Comparison of ENCODE assay signal across 51 mouse cellular contexts in the genomic region with DNA sequence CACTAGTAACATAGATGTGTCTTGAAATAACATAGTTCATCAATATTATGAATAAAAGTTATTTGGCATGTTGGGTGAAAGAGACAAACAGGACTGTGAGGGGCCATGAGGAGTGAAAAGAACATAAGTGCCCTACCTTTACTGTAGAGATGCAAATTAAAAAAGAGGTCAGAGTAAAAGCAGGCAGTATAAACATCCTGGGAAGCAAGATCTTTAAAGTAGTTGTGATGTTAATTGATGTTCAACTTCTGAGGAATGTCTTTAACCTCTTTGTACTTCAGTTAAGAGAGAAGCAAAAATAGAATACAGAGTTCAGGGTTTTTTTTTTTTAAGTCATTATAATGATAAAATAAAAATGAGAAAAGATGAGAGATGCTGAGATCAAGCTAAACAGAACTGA. TPM values are rescaled to one million over a fixed set of nuclear protein-coding genes. Genes with fewer than 3 reads are reported as not detected.
"Had no signal": no experiment of that assay in that cellular context is flagged by ENCODE, and none has a peak within 500 bp of the region (broad histone marks: within the 10 kb centered on the region; RNA-seq: fewer than 3 reads in every experiment).

No protein-coding gene starts in this region.

- DNase-seq: heart, postnatal 10 days; heart, postnatal 14 days; heart, postnatal 36 days; heart, postnatal 4 days; kidney, adult 11 months; kidney, adult 18-20 months; kidney, adult 2 months; kidney, adult 8-10 months; kidney, adult 9 months; kidney, postnatal 10 days; kidney, postnatal 14 days; kidney, postnatal 25 days; kidney, postnatal 36 days; kidney, postnatal 4 days; layer of hippocampus, adult 9-11 months; layer of hippocampus, postnatal 36 days had no signal

- H3K9ac ChIP-seq: heart, embryonic 12.5 days; heart, embryonic 13.5 days; heart, embryonic 15.5 days; hindbrain, embryonic 12.5 days; hindbrain, embryonic 13.5 days; hindbrain, embryonic 14.5 days; hindbrain, embryonic 15.5 days; intestine, embryonic 15.5 days; kidney, embryonic 15.5 days had no signal

- H3K27me3 ChIP-seq: heart, embryonic 12.5 days; heart, embryonic 13.5 days; heart, embryonic 15.5 days; hindbrain, embryonic 12.5 days; hindbrain, embryonic 13.5 days; hindbrain, embryonic 15.5 days; intestine, embryonic 15.5 days; kidney, embryonic 15.5 days had no signal

- H3K27ac ChIP-seq: heart, embryonic 10.5 days; heart, embryonic 13.5 days; heart, embryonic 15.5 days; hindbrain, embryonic 10.5 days; hindbrain, embryonic 12.5 days; hindbrain, embryonic 13.5 days; hindbrain, embryonic 14.5 days; hindbrain, embryonic 15.5 days; hindbrain, postnatal 0 days; intestine, embryonic 15.5 days; kidney, embryonic 15.5 days; kidney, postnatal 0 days; layer of hippocampus, adult 2 months had no signal

- H3K4me2 ChIP-seq: heart, embryonic 11.5 days; heart, embryonic 12.5 days; heart, embryonic 13.5 days; heart, embryonic 15.5 days; hindbrain, embryonic 12.5 days; hindbrain, embryonic 13.5 days; hindbrain, embryonic 14.5 days; hindbrain, embryonic 15.5 days; intestine, embryonic 15.5 days; kidney, embryonic 15.5 days had no signal

- H3K4me1 ChIP-seq: heart, embryonic 10.5 days; heart, embryonic 12.5 days; heart, embryonic 13.5 days; heart, embryonic 15.5 days; hindbrain, embryonic 10.5 days; hindbrain, embryonic 12.5 days; hindbrain, embryonic 13.5 days; hindbrain, embryonic 15.5 days; intestine, embryonic 15.5 days; kidney, embryonic 15.5 days had no signal

- H3K9me3 ChIP-seq: heart, embryonic 10.5 days; heart, embryonic 12.5 days; heart, embryonic 13.5 days; heart, embryonic 15.5 days; hindbrain, embryonic 10.5 days; hindbrain, embryonic 12.5 days; hindbrain, embryonic 13.5 days; hindbrain, embryonic 15.5 days; intestine, embryonic 15.5 days; kidney, embryonic 15.5 days had no signal

- ATAC-seq: hindbrain, embryonic 16.5 days; hindbrain, postnatal 0 days; inflammation-experienced regulatory T-cells, adult 6 months; intestine, embryonic 15.5 days; intestine, embryonic 16.5 days; intestine, postnatal 0 days had no signal

- H3K36me3 ChIP-seq: heart, embryonic 10.5 days; heart, embryonic 12.5 days; heart, embryonic 13.5 days; heart, embryonic 15.5 days; hindbrain, embryonic 10.5 days; hindbrain, embryonic 12.5 days; hindbrain, embryonic 13.5 days; hindbrain, embryonic 15.5 days; intestine, embryonic 15.5 days; kidney, embryonic 15.5 days had no signal

- H3K4me3 ChIP-seq: heart, embryonic 10.5 days; heart, embryonic 12.5 days; heart, embryonic 13.5 days; heart, embryonic 15.5 days; hindbrain, embryonic 10.5 days; hindbrain, embryonic 12.5 days; hindbrain, embryonic 13.5 days; hindbrain, embryonic 15.5 days; intestine, embryonic 15.5 days; kidney, embryonic 15.5 days; layer of hippocampus, adult 2 months had no signal

RNA-seq across cellular contexts. Expression of gene Smr3a, which starts 2.9 kb away (rescaled TPM):
- total RNA-seq: heart, postnatal 10 days; heart, postnatal 14 days; heart, postnatal 25 days; heart, postnatal 36 days; heart, postnatal 4 days; hematopoietic stem cell, adult 5-6 weeks; hindbrain, postnatal 0 days; layer of hippocampus, adult 18-20 months; layer of hippocampus, adult 2 months; layer of hippocampus, adult 8-10 months; layer of hippocampus, postnatal 10 days; layer of hippocampus, postnatal 14 days; layer of hippocampus, postnatal 25 days; layer of hippocampus, postnatal 36 days; left cerebral cortex, adult 18-20 months had no signal
- polyA plus RNA-seq: heart, embryonic 10.5 days; heart, embryonic 11.5 days; heart, embryonic 12.5 days; heart, embryonic 13.5 days; heart, embryonic 14.5 days; heart, embryonic 15.5 days; heart, embryonic 16.5 days; heart, postnatal 0 days; hindbrain, embryonic 10.5 days; hindbrain, embryonic 11.5 days; hindbrain, embryonic 12.5 days; hindbrain, embryonic 13.5 days; hindbrain, embryonic 14.5 days; hindbrain, embryonic 15.5 days; hindbrain, embryonic 16.5 days; hindbrain, postnatal 0 days; inflammation-experienced regulatory T-cells, adult 6 months; intestine, embryonic 14.5 days; intestine, embryonic 15.5 days; intestine, embryonic 16.5 days; intestine, postnatal 0 days; kidney, adult 2 months; kidney, embryonic 14.5 days; kidney, embryonic 15.5 days; kidney, embryonic 16.5 days; kidney, postnatal 0 days; large intestine, adult 2 months had no signal

RNA-seq across cellular contexts. Expression of gene Cabs1, which starts 26.0 kb away (rescaled TPM):
- total RNA-seq: heart, postnatal 10 days; heart, postnatal 14 days; heart, postnatal 25 days; heart, postnatal 36 days; heart, postnatal 4 days; hematopoietic stem cell, adult 5-6 weeks; hindbrain, postnatal 0 days; layer of hippocampus, adult 18-20 months; layer of hippocampus, adult 2 months; layer of hippocampus, adult 8-10 months; layer of hippocampus, postnatal 10 days; layer of hippocampus, postnatal 14 days; layer of hippocampus, postnatal 25 days; layer of hippocampus, postnatal 36 days; left cerebral cortex, adult 18-20 months had no signal
- polyA plus RNA-seq: heart, embryonic 10.5 days; heart, embryonic 11.5 days; heart, embryonic 12.5 days; heart, embryonic 13.5 days; heart, embryonic 14.5 days; heart, embryonic 15.5 days; heart, embryonic 16.5 days; heart, postnatal 0 days; hindbrain, embryonic 10.5 days; hindbrain, embryonic 11.5 days; hindbrain, embryonic 12.5 days; hindbrain, embryonic 13.5 days; hindbrain, embryonic 14.5 days; hindbrain, embryonic 15.5 days; hindbrain, embryonic 16.5 days; hindbrain, postnatal 0 days; inflammation-experienced regulatory T-cells, adult 6 months; intestine, embryonic 14.5 days; intestine, embryonic 15.5 days; intestine, embryonic 16.5 days; intestine, postnatal 0 days; kidney, adult 2 months; kidney, embryonic 14.5 days; kidney, embryonic 15.5 days; kidney, embryonic 16.5 days; kidney, postnatal 0 days; large intestine, adult 2 months had no signal

RNA-seq across cellular contexts. Expression of gene Gm28434, which starts 35.9 kb away (rescaled TPM):
- total RNA-seq: heart, postnatal 10 days; heart, postnatal 14 days; heart, postnatal 25 days; heart, postnatal 36 days; heart, postnatal 4 days; hematopoietic stem cell, adult 5-6 weeks; hindbrain, postnatal 0 days; layer of hippocampus, adult 18-20 months; layer of hippocampus, adult 2 months; layer of hippocampus, adult 8-10 months; layer of hippocampus, postnatal 10 days; layer of hippocampus, postnatal 14 days; layer of hippocampus, postnatal 25 days; layer of hippocampus, postnatal 36 days; left cerebral cortex, adult 18-20 months had no signal
- polyA plus RNA-seq: heart, embryonic 10.5 days; heart, embryonic 11.5 days; heart, embryonic 12.5 days; heart, embryonic 13.5 days; heart, embryonic 14.5 days; heart, embryonic 15.5 days; heart, embryonic 16.5 days; heart, postnatal 0 days; hindbrain, embryonic 10.5 days; hindbrain, embryonic 11.5 days; hindbrain, embryonic 12.5 days; hindbrain, embryonic 13.5 days; hindbrain, embryonic 14.5 days; hindbrain, embryonic 15.5 days; hindbrain, embryonic 16.5 days; inflammation-experienced regulatory T-cells, adult 6 months; intestine, embryonic 14.5 days; intestine, embryonic 15.5 days; intestine, embryonic 16.5 days; intestine, postnatal 0 days; kidney, adult 2 months; kidney, embryonic 14.5 days; kidney, embryonic 15.5 days; kidney, embryonic 16.5 days; kidney, postnatal 0 days; large intestine, adult 2 months had no signal

RNA-seq across cellular contexts. Expression of gene 2310003L06Rik, which starts 36.0 kb away (rescaled TPM):
- total RNA-seq: heart, postnatal 10 days; heart, postnatal 14 days; heart, postnatal 25 days; heart, postnatal 36 days; heart, postnatal 4 days; hematopoietic stem cell, adult 5-6 weeks; hindbrain, postnatal 0 days; layer of hippocampus, adult 18-20 months; layer of hippocampus, adult 2 months; layer of hippocampus, adult 8-10 months; layer of hippocampus, postnatal 10 days; layer of hippocampus, postnatal 14 days; layer of hippocampus, postnatal 25 days; layer of hippocampus, postnatal 36 days; left cerebral cortex, adult 18-20 months had no signal
- polyA plus RNA-seq: heart, embryonic 10.5 days; heart, embryonic 11.5 days; heart, embryonic 12.5 days; heart, embryonic 13.5 days; heart, embryonic 14.5 days; heart, embryonic 15.5 days; heart, embryonic 16.5 days; heart, postnatal 0 days; hindbrain, embryonic 10.5 days; hindbrain, embryonic 11.5 days; hindbrain, embryonic 12.5 days; hindbrain, embryonic 13.5 days; hindbrain, embryonic 14.5 days; hindbrain, embryonic 15.5 days; hindbrain, embryonic 16.5 days; hindbrain, postnatal 0 days; inflammation-experienced regulatory T-cells, adult 6 months; intestine, embryonic 14.5 days; intestine, embryonic 15.5 days; intestine, embryonic 16.5 days; intestine, postnatal 0 days; kidney, adult 2 months; kidney, embryonic 14.5 days; kidney, embryonic 15.5 days; kidney, embryonic 16.5 days; kidney, postnatal 0 days; large intestine, adult 2 months had no signal
